Mouse (Mus musculus): Measurements from ENCODE around the gene Cct7.

- TF ChIP-seq CTCF (IDR thresholded peaks at IDR 0.05; ENCODE audit: borderline replicate concordance, insufficient read depth, low read depth, low read length) (no peak), POLR2A (IDR thresholded peaks at IDR 0.05; ENCODE audit: borderline replicate concordance, insufficient read depth, low read length) (no peak)
These were observed 24.3 kb downstream of the Cct7 start for GRCm38 (mm10) chr6:85475581-85475980.

Data from cerebellum, adult 2 months (tissue).